Mouse (Mus musculus) midbrain, embryonic 11.5 days (tissue): ENCODE results near the gene Tapbpl. TPM values are rescaled to one million over a fixed set of nuclear protein-coding genes. Genes with fewer than 3 reads are reported as not detected.

Experiments used
- ATAC-seq: fragments of 200-750 bp; cut with Nextera tagmentation; 2 replicates; pipeline ENCODE4 v1.8.0; 2017; ENCODE audit warnings: moderate TSS enrichment, moderate library complexity; ENCODE audit not compliant: low FRiP score
- DNase-seq: peaks from one replicate; pipeline ENCODE4 v3.0.0; 2015; ENCODE audit warnings: low spot score; ENCODE audit errors: missing footprints
- H3K27ac ChIP-seq: fragments of 300-500 bp; sonication (generic); 2 replicates; pipeline ENCODE4 v1.5.1; 2014; ENCODE audit warnings: low read depth, low read length
- H3K27me3 ChIP-seq: fragments of 300-500 bp; sonication (generic); 2 replicates; pipeline ENCODE4 v1.6.1; 2014; ENCODE audit warnings: mild to moderate bottlenecking, low read length, moderate library complexity, mixed read lengths; ENCODE audit not compliant: control insufficient read depth, insufficient read depth
- H3K36me3 ChIP-seq: fragments of 300-500 bp; sonication (generic); 2 replicates; pipeline ENCODE4 v1.6.1; 2014; ENCODE audit warnings: mild to moderate bottlenecking, low read length, moderate library complexity, mixed read lengths; ENCODE audit not compliant: control insufficient read depth, insufficient read depth
- H3K4me1 ChIP-seq: fragments of 300-500 bp; sonication (generic); 2 replicates; pipeline ENCODE4 v1.6.1; 2014; ENCODE audit warnings: low read length; ENCODE audit not compliant: control insufficient read depth, insufficient read depth
- H3K4me2 ChIP-seq: fragments of 300-500 bp; sonication (generic); 2 replicates; pipeline ENCODE4 v1.6.1; 2014; ENCODE audit warnings: mild to moderate bottlenecking, moderate library complexity
- H3K4me3 ChIP-seq: fragments of 300-500 bp; sonication (generic); 2 replicates; pipeline ENCODE4 v1.5.1; 2014; ENCODE audit warnings: low read depth, low read length
- H3K9ac ChIP-seq: fragments of 300-500 bp; sonication (generic); 2 replicates; pipeline ENCODE4 v1.6.1; 2014; ENCODE audit warnings: low read length
- H3K9me3 ChIP-seq: fragments of 300-500 bp; sonication (generic); 2 replicates; pipeline ENCODE4 v1.6.1; 2016; ENCODE audit warnings: low read length; ENCODE audit not compliant: control insufficient read depth
- WGBS: fragments of 180-500 bp; shearing (Covaris S2); extraction: QIAGEN DNeasy Blood & Tissue Kit; methylation state at CpG from one replicate; pipeline ENCODE4 v1.1.7; 2014; 5-methylcytosine and 5-hydroxymethylcytosine counted together
- polyA plus RNA-seq: library from polyadenylated mRNA; unstranded; fragments of >200 nt; fragmentation: Nextera tagmentation; extraction: Ambion mirVana; gene quantifications from 2 replicates; pipeline ENCODE4 v1.2.1, GENCODE M21; 2014

Gene Tapbpl
- polyA plus RNA-seq, 1 experiment from 2014 or later: 1.6 TPM

DNA sequence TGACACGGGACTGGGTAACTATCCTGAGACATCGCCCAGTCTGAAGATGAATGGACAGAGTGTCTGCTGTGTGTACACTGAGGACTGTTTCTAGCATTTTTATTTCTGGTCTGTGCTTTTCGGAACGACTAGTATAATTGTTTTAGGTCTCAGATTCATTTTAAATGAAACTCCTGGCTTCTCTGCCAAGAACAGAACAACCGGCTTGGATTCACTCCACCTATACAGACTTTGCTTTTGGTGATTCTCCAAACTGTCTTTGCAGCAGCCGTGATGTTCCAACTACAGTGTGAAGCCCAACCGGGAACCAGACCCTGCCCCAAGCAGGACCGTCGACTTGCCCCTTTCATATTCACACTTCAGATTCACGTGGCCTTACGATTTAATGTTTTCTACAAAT, 13.8 kb downstream of the Tapbpl start:
- Histone ChIP-seq H3K27me3 (no peaks in the 10 kb centered on the region; the same call in 1 of the 2 replicates), H3K36me3 (no peaks in the 10 kb centered on the region), H3K27ac (no peak overlapping the region), H3K4me3 (no peak overlapping the region), H3K9me3 (no peaks in the 10 kb centered on the region), H3K4me2 (no peak overlapping the region), H3K4me1 (no peaks in the 10 kb centered on the region), H3K9ac (no peak overlapping the region)
- 90% methylated on average over 11 of the region's 11 CpGs for WGBS
- ATAC-seq: no peak
- no peak for DNase-seq

DNA sequence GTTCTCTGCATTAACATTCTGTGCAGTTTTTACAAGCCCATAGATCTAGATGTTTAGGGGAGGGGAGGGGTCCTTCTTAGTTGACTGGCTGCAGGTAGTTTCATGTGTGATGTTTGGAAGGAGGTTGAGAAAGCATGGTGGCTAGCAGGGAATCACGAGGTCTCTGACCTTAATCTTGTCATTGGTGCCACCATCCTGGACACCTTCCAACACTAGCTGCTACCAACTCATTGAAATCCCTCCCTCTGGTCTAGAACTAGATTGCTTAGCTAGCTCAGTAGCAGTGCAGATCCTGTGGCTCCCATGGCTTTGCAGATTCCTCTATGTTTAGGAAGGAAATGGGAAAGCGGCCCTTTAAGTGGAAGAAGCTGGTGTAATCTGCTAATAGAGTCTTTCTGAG, 14.8 kb downstream of the Tapbpl start:
- Histone ChIP-seq H3K9me3 (no peaks in the 10 kb centered on the region), H3K4me2 (no peak overlapping the region), H3K36me3 (no peaks in the 10 kb centered on the region), H3K27ac (no peak overlapping the region), H3K27me3 (no peaks in the 10 kb centered on the region; the same call in 1 of the 2 replicates), H3K4me1 (no peaks in the 10 kb centered on the region), H3K4me3 (no peak overlapping the region), H3K9ac (no peak overlapping the region)
- no peak for ATAC-seq
- no peak for DNase-seq
- WGBS: 86% methylated on average over 2 of the region's 2 CpGs

- Histone ChIP-seq H3K9ac (peak within 1 kb of the TSS; percentile 73), H3K4me3 (peak within 1 kb of the TSS; percentile 66), H3K36me3 (no peaks in the 10 kb centered on the region), H3K4me2 (peak within 1 kb of the TSS; percentile 89), H3K27ac (peak within 1 kb of the TSS; percentile 40; the same call in 1 of the 2 replicates), H3K4me1 (no peaks in the 10 kb centered on the region), H3K9me3 (no peaks in the 10 kb centered on the region), H3K27me3 (no peaks in the 10 kb centered on the region; the same call in 1 of the 2 replicates)
- WGBS: under 1% methylated on average over 48 of the region's 48 CpGs
- ATAC-seq: peak; percentile 96
- DNase-seq: peak; percentile 98
These were observed 16.3 kb downstream of the Tapbpl start, which contains the start of gene Vamp1 for GRCm38 (mm10) chr6:125215148-125215954. TSS of gene Vamp1 (plus strand) at chr6:125215551.

DNA sequence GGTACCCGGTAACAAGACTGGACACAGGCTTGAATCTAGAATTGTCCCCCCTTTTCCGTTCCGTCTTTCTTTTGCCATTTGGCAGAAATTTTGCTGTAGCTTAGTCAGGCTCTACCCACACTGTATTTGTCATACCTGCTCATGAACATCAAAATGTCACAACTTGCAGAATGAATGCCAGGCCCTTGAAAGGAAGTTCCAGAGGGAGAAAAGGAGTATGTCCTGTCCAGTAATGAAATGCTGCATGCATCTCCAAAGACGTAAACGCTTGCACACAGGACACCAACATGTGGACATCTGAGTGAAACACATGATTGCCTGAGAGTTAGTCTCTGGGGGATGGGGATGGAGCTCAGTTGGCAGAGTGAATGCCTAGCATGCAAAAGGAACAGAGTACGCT, 17.9 kb downstream of the Tapbpl start:
- ATAC-seq (no peak), DNase-seq (no peak)
- H3K9ac ChIP-seq: no peak overlapping the region
- H3K27me3 ChIP-seq: no peaks in the 10 kb centered on the region; the same call in 1 of the 2 replicates
- WGBS: 84% methylated on average over 6 of the region's 6 CpGs
- H3K36me3 ChIP-seq: no peaks in the 10 kb centered on the region
- no peaks in the 10 kb centered on the region for H3K4me1 ChIP-seq
- no peaks in the 10 kb centered on the region for H3K9me3 ChIP-seq
- H3K27ac ChIP-seq: no peak overlapping the region
- no peak overlapping the region for H3K4me3 ChIP-seq
- H3K4me2 ChIP-seq: no peak overlapping the region

DNA sequence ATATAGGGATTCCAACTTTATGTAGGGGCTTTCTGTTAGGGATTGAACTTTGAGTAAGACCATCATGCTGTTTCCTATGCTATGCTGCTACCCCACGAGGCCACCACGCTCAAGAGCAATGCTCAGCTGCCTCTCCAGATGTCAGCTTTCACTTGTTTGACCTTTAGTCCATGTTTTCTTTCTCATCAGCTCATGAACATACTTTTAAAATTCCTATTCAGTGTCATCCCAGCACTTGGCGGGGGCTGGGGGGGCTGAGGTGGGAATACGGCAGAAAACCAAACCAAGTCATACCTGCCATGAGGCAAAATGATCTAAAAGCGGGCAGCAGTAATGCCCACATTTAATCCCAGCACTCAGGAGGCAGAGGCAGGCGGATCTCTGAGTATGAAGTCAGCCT, 18.5 kb downstream of the Tapbpl start:
- 62% methylated on average over 6 of the region's 6 CpGs for WGBS
- no peaks in the 10 kb centered on the region; the same call in 1 of the 2 replicates for H3K27me3 ChIP-seq
- H3K27ac ChIP-seq: no peak overlapping the region
- no peaks in the 10 kb centered on the region for H3K9me3 ChIP-seq
- DNase-seq (no peak), ATAC-seq (no peak)
- H3K36me3 ChIP-seq: no peaks in the 10 kb centered on the region
- no peak overlapping the region for H3K9ac ChIP-seq
- H3K4me1 ChIP-seq: no peaks in the 10 kb centered on the region
- no peak overlapping the region for H3K4me2 ChIP-seq
- H3K4me3 ChIP-seq: no peak overlapping the region

DNA sequence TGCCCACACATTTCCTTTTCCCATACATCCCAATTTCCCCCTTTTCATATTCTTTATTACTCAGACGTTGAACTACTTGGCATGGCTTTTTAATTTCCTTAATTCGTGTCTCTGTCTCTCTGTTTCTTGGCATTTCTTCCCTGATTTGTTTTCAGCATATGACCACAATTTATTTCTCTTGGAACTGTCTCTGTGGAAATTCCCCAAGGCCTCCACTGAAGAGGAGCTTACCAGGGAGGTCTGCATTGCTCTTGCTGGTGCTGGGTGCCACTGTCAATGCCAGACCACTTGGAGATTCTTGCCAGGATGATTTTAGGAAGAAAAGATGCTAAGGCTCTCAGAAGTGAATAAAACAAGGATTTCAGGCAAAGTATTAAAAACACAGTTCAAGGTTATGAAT, 19.0 kb downstream of the Tapbpl start:
- H3K4me1 ChIP-seq: no peaks in the 10 kb centered on the region
- H3K4me2 ChIP-seq: no peak overlapping the region
- H3K27me3 ChIP-seq: no peaks in the 10 kb centered on the region; the same call in 1 of the 2 replicates
- no peaks in the 10 kb centered on the region for H3K36me3 ChIP-seq
- no peak overlapping the region for H3K4me3 ChIP-seq
- no peak for ATAC-seq
- WGBS: 49% methylated on average over 2 of the region's 2 CpGs
- DNase-seq: no peak
- no peaks in the 10 kb centered on the region for H3K9me3 ChIP-seq
- no peak overlapping the region for H3K27ac ChIP-seq
- no peak overlapping the region for H3K9ac ChIP-seq

DNA sequence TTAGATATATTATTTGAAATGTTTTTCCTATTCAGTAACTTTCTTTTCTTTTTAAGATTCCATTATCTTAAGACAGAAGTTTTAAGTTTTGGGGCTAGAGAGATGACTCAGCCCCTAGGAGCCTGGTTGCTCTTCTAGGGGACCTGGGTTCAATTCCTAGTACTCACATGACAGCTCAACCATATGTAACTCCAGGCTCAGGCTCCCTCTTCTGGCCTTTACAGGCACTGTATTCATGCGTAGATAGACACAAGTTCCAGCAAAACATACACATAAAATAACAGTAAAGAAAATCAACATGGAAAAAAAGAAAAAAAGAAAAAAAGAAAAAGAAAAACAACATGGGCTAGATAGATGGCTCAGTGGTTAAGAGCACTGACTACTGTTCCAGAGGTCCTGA, 21.2 kb downstream of the Tapbpl start:
- Histone ChIP-seq H3K4me2 (no peak overlapping the region), H3K4me3 (no peak overlapping the region), H3K27me3 (no peaks in the 10 kb centered on the region; the same call in 1 of the 2 replicates), H3K9me3 (no peaks in the 10 kb centered on the region), H3K27ac (no peak overlapping the region), H3K36me3 (no peaks in the 10 kb centered on the region), H3K9ac (no peak overlapping the region), H3K4me1 (no peaks in the 10 kb centered on the region)
- 83% methylated on average over 1 of the region's 1 CpGs for WGBS
- DNase-seq: no peak
- ATAC-seq: no peak

DNA sequence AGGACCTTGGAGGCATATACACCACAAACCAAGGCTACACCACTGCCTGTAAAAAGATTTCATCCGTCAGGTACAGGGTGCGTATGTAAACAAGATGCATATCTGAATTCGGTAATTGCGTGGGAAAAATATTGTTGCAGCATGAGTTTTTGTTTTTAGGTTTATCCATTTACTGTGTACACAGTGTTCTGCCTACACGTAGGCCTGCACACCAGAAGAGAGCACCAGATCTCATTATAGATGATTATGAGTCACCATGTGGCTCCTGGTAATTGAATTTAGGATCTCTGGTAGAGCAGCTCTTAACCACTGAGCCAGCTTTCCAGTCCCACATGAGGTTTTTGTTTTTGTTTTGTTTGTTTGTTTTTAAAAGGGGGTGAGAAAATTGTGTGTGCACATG, 34.5 kb downstream of the Tapbpl start:
- Histone ChIP-seq H3K36me3 (no peaks in the 10 kb centered on the region), H3K9ac (no peak overlapping the region), H3K9me3 (no peaks in the 10 kb centered on the region), H3K4me1 (peaks cover 15% of the 10 kb centered on the region), H3K4me2 (no peak overlapping the region), H3K27ac (no peak overlapping the region), H3K4me3 (no peak overlapping the region), H3K27me3 (no peaks in the 10 kb centered on the region)
- DNase-seq (no peak), ATAC-seq (no peak)
- WGBS: 86% methylated on average over 5 of the region's 5 CpGs

- H3K9me3 ChIP-seq: no peaks in the 10 kb centered on the region
- no peak overlapping the region for H3K4me3 ChIP-seq
- DNase-seq (peak; percentile 87), ATAC-seq (no peak)
- 26% methylated on average over 3 of the region's 3 CpGs for WGBS
- no peaks in the 10 kb centered on the region for H3K36me3 ChIP-seq
- no peak overlapping the region for H3K9ac ChIP-seq
- H3K27ac ChIP-seq: no peak overlapping the region; the same call in 1 of the 2 replicates
- H3K4me1 ChIP-seq: peaks cover 15% of the 10 kb centered on the region
- H3K4me2 ChIP-seq: no peak overlapping the region
- no peaks in the 10 kb centered on the region for H3K27me3 ChIP-seq
These were observed 35.4 kb downstream of the Tapbpl start for GRCm38 (mm10) chr6:125196301-125196700.
